Mouse (Mus musculus): Measurements from ENCODE around the gene Asb15.

Gene Asb15

DNA sequence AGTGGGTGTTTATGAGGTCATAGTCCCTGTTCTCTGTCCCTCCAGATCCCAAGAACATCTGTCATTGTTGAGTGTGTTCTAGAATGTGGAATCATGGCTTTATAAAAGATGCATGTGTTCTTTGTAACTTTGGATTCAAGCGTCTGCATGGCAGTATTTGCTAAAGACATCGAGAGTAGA lies at the start of gene Asb15:
TSS of gene Asb15 (plus strand) at position 81 of the 180 bp plus-strand sequence.
- in situ Hi-C loops (cut with MboI, MseI): loop anchor here (25.0 kb wide), 1 partner anchor 1284 kb away; the partner anchor contains the start of gene Pot1a

DNA sequence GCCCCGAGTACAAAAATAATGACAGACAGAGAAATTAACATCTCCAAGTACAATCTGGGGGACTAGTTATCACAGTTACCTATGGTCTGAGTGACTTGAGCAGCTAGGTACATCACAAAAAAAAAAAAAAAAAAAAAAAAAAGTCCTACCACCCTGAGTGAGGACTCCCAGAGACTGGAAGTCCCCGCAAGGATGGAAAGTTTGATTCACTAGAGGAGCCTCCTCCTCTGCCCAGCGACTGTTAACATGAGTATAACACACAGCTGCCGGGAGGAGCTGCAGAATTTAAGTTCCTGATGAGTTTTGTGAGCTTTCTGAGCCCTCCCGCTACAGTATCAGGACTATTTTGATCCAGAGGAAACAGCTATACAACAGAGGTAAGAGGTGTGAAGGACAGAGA lies 41.4 kb upstream of the Asb15 start:
- in situ Hi-C loops (cut with MboI, MseI): no loop called here

DNA sequence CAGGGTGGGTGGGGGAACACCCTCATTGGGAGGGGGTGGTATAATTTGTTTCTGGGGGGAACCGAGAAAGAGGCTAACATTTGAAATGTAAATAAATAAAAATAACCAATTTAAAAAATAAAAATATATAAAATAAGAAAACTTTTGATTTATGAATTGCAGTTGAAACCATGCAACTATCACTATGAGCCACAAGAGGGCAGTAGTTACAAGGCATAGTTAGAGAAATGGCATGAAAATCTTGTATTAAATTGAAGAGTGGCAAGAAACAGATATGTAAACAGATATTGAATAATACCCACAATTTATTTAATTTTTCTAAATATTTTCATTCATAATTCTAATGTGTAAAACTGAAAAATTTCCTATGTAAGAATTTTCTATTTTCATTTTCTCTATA lies 37.6 kb upstream of the Asb15 start:
- in situ Hi-C loops (cut with MboI, MseI): no loop called here

DNA sequence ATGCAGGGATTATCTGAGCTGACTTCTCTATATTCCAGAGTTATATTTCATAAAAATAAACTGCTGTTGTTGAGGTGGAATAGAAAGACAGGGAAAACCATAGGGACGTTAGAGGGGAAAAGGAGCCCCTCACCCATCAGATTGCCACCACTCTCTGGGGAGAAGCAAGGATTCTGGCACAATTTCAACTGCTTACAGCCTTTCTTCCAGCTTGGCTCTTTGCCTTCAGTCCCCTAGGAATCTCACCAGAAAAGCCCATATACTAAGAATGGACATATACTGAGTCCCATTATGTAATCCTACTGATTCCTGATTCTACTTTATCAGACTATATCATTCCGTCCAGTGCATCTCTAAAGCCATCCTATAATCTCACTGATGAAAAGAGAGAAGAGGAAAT lies 23.8 kb upstream of the Asb15 start:
- in situ Hi-C loops (cut with MboI, MseI): no loop called here

DNA sequence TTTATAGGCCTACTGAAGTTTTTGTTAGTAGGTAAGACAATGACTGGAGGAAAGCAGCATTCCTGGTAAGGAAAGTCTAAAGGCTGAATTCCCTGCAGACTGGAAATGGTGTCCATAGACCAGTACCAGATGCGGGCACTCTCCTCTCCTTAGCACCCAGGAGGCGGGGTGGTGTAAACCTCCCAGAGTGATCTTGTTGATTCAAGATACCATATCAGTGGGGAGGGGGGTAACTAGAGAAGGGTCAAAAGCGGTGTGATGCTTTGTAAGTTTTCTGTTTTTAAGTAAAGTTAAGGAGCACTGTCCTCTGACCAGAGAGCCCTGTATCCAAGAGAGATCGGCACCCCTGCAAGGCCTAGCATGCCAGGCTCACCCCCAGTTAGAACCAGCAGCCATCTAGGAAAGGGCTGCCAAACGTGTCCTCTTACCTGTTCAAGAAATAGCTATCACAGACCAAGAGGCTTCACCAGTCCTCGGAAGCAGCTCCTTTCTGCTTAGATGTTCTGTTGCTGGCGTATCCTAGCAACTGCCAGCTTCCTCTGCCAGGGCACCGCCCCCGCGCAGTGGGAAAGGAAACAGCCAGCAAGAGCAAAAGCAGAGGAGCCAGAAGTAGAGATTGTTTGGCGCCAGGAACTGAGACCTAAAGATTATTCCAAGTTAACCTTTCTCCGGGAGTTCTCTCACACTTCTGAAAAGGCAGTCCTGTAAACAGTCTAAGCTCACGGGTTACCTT lies 13.2 kb upstream of the Asb15 start, which contains the start of gene Iqub:
TSS of gene Iqub (minus strand) at position 516 of the 733 bp plus-strand sequence.
- in situ Hi-C loops (cut with MboI, MseI): no loop called here

DNA sequence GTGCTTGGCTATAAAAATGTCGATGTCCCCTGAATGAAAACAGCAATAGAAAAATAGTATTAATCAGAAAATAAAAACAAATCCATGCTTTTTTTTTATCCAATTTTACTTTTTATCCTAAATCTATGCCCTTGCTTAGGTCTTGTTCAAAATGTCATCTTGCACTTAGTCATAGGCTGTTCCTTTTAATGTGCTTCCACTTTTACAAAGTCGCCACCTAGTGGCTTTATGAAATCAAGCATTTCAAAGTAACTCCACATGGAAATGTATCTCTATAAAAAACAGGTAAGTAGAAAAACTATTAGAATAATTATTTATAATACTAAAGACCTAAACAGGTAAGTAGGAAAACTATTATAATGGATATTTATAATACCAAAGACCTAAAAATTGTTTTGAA lies 11.7 kb upstream of the Asb15 start:
- in situ Hi-C loops (cut with MboI, MseI): no loop called here

DNA sequence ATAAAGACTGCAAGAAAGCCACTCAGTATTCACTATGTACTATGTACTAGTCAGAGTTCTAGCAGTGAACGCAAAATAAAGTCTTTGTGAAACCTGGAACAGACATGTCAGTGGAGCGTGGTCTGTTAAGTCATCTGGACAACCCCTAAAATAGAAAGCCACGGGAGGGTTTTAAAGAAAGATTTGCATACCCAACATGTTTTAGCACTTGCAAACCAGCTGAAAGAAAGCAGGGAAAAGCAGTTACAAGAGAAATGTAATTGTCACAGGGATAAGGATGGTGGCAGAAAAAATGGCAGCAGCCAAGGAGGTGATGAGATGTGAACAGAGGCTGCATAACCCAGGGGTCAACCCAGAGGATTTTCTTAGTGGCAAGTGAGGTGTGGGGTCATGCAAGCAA lies 2.2 kb upstream of the Asb15 start:
- in situ Hi-C loops (cut with MboI, MseI): loop anchor here (25.0 kb wide), 1 partner anchor 1287 kb away; the partner anchor contains the start of gene Pot1a

DNA sequence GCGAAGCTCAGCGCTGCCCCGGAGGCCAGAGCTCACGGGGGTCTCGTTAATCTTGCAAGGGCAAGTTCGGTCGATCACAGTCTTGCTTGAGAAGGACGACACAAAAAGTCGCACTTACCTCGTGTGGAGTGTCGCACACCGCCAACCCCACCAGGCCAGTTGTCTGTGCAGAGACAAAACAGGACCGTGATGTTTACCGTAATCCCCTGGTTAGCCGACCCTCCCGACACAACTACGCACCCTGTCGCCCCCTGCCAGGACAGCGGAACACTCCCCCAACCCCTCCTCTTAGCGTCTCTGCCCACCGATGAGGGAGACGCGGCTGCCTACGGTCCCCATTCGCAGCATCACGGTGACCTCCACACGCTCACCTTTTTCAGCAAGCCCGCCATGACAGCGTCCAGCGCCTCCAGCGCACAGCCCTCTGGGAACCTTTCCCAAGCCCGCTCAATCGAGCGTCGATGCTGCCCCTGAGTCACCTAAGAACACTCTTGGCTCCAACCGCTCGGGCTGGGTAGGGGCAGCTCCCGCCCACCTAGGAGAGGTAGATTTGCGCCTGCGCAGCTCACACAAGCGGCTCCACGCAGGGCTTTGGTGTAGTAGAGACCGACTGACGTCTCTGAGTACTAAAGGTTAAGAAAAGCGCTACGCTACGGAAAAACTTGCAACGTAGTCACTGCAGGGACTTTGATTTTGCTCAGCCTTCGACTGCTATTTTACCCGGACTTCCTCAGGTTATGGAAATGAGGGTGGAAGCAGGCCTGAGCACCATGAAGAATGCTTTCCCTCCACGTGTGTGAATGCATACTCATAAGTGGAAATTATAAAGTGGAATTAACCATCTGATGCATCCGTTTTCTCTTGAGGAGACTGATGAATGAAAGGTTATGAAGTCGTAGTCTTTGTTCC lies 535 bp upstream of the Asb15 start, which contains the start of gene Ndufa5:
TSS of gene Ndufa5 (minus strand) at position 859 of the 909 bp plus-strand sequence.
- in situ Hi-C loops (cut with MboI, MseI): loop anchor here (25.0 kb wide), 1 partner anchor 1285 kb away; the partner anchor contains the start of gene Pot1a

DNA sequence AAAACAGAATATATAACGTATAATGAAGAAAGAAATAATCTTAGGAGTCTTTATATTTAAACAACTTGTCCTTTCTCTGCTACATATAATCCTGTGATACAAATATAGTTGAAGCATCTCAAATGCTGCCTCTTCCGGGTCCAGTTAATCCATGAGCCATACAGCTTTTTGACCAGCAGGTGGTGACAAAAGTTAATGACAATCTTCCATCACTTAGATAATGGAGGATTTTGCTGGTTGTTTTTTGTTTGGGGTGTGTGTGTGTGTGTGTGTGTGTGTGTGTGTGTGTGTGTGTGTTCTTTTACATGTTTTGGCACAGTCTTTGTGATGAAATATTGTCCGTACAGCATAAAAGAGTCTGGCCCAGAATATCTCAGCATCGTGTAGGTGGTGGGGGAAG lies 2.2 kb downstream of the Asb15 start:
- in situ Hi-C loops (cut with MboI, MseI): loop anchor here (10.0 to 25.0 kb wide), 2 partner anchors 155 to 1282 kb away; partner anchors contain the start of gene Pot1a

- in situ Hi-C loops (cut with MboI, MseI): loop anchor here (10.0 to 25.0 kb wide), 2 partner anchors 154 to 1281 kb away; partner anchors contain the start of gene Pot1a
These were observed 2.9 kb downstream of the Asb15 start for GRCm38 (mm10) chr6:24530711-24531420.

- in situ Hi-C loops (cut with MboI, MseI): loop anchor here (10.0 to 25.0 kb wide), 2 partner anchors 152 to 1279 kb away; partner anchors contain the start of gene Pot1a
These were observed 4.9 kb downstream of the Asb15 start for GRCm38 (mm10) chr6:24532804-24533203.

GRCm38 (mm10) chr6:24538435-24538834 lies 10.5 kb downstream of the Asb15 start:
- in situ Hi-C loops (cut with MboI, MseI): loop anchor here (10.0 to 25.0 kb wide), 2 partner anchors 146 to 1274 kb away; partner anchors contain the start of gene Pot1a

DNA sequence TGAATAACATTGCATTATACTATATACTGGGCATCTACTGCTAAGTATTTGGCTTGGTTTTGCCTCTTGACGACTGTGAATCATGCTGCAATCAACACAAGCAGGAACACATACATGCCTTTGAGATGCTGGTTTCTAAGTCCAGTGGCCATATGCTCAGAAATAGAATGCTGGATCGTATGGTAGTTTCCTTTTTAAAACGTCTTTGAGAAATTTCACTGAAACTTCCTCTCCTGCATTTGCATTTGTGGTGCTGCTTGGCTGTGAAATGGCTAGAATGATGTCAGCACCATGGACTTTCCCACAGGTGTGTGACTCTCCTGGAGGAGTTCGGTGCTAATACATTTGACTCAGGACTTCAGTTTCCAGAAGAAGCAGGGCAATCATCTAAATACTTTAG lies 12.2 kb downstream of the Asb15 start:
- in situ Hi-C loops (cut with MboI, MseI): loop anchor here (5.0 to 25.0 kb wide), 2 partner anchors 77 to 1272 kb away; partner anchors contain the start of gene Pot1a

DNA sequence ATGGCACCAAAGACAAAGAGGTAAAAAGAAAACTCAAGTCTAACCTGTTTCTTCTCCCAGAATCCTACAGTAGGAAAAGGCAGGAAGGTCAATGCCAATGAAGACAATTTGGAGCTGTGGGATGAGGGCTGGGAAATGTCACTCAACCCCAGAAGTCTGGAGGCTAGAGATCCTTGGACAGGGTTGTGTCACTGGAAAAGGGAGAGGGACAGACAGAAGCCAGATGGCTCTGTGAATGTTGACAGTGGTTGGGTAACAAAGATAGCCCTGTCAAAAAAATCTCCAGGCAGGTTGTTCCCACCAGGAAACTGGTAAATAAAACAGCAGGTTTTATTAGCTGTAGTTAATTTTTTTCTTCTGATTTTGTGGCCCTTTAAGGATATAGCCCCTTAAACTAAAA lies 14.4 kb downstream of the Asb15 start:
- in situ Hi-C loops (cut with MboI, MseI): loop anchor here (5.0 to 25.0 kb wide), 2 partner anchors 75 to 1270 kb away; partner anchors contain the start of gene Pot1a

DNA sequence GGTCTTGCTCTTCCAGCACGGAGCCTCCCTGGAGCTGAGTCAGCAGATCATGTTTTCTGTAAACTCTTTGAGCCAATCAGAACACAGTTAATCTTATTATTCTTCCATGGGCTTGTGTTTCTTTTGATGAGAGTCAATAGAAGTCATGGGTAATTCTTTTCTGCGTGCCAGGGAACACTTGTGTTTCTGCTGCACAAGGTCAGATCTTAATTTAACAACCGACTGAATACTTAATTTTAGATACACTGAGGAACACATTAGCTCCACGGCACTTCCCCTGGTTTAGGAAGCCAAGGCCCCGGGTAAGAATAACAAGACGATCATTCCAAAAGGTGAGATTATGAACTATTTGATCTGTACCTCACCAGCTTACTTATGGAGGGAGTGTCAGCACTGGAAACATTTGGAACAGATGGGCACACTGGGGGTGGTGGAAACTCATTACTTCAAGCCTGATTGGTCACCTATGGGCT lies 15.2 kb downstream of the Asb15 start:
- in situ Hi-C loops (cut with MboI, MseI): loop anchor here (5.0 to 25.0 kb wide), 2 partner anchors 74 to 1269 kb away; partner anchors contain the start of gene Pot1a

DNA sequence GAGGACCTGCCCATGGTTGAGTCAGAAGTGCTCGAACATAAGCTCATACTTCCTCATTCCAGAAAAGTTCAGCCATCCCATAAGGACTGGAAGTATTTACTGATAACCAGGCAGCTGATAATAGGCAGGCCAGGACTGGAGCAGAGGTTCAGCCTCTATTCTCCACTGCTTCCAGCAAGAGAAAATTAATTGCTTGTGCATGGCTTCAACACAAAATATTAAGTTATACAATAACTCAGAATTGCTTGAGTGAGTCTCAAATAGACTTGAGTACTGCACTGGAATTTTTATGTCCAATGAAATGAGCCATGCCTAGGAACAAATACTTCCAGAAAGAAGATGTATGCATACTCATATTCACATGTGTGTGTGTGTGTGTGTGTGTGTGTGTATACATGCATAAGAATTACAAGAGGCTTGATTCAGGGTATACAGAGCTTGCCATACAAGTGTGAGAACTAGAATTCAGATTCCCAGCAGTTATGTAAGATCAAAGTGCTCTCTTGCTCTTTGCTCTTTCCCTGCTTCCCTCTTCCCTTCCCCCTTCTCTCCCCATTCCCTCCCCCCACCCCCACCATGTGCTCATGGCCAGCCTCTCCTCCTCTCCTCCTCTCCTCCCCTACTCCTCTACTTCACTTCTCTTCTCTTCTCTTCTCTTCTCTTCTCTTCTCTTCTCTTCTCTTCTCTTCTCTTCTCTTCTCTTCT lies 18.9 kb downstream of the Asb15 start:
- in situ Hi-C loops (cut with MboI, MseI): loop anchor here (25.0 kb wide), 1 partner anchor 1265 kb away; the partner anchor contains the start of gene Pot1a

- in situ Hi-C loops (cut with MboI, MseI): loop anchor here (25.0 kb wide), 1 partner anchor 1262 kb away; the partner anchor contains the start of gene Pot1a
These were observed 21.9 kb downstream of the Asb15 start for GRCm38 (mm10) chr6:24549801-24550200.

DNA sequence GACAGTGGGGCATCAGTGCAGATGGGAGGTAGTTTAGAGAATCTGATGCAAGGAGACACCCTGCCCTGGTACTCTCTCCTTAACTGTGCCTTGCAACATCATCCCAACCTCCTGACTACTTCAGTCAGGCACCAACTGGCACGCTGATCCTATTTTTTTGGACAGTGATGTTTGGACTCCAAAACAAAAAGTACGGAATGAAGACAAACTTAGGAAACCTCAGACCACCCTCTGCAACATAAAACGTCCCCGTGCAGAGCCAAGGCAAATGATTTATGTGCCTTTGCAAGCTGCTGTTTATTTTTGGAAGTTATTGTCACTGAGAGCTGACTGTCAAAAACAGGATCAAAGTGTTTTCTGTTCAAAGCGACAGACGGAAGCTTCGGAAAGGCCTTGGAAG lies 24.1 kb downstream of the Asb15 start:
- in situ Hi-C loops (cut with MboI, MseI): no loop called here

DNA sequence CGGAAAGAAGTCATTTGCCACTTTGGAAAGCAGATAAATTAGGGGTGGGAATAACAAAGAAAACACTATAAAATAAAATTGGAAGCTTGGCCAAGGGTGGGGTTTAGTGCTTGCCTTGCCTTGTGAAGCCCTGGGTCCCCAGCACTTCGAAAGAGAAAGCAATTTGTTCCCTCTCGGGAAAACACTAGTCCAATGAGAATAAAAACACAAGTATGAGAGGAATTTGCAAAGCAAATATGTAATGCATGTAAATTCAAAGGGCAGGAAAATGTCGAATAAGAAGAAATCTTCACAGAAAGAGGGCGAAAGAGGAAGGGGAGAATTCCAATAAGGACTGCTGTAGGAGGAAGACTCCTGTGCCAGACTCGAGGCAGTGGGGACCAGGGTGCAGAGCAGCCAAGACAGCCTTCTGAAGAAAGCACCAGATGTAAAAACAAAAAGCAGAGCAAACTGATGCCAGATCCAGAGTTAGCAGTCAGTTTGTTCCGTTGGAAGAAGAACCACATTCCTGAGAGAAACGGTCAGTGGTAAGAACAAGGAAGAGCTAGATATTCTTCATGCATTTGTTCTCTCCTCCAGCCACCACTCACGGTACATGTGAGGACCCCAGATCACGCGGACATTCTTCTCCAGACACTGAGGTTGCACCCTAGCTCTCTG lies 26.6 kb downstream of the Asb15 start:
- in situ Hi-C loops (cut with MboI, MseI): no loop called here

GRCm38 (mm10) chr6:24555488-24555887 lies 27.5 kb downstream of the Asb15 start:
- in situ Hi-C loops (cut with MboI, MseI): no loop called here

Data from T-helper 1 cell (primary cell).